Comparison of ENCODE assay signal across 11 mouse cellular contexts in the genomic region with DNA sequence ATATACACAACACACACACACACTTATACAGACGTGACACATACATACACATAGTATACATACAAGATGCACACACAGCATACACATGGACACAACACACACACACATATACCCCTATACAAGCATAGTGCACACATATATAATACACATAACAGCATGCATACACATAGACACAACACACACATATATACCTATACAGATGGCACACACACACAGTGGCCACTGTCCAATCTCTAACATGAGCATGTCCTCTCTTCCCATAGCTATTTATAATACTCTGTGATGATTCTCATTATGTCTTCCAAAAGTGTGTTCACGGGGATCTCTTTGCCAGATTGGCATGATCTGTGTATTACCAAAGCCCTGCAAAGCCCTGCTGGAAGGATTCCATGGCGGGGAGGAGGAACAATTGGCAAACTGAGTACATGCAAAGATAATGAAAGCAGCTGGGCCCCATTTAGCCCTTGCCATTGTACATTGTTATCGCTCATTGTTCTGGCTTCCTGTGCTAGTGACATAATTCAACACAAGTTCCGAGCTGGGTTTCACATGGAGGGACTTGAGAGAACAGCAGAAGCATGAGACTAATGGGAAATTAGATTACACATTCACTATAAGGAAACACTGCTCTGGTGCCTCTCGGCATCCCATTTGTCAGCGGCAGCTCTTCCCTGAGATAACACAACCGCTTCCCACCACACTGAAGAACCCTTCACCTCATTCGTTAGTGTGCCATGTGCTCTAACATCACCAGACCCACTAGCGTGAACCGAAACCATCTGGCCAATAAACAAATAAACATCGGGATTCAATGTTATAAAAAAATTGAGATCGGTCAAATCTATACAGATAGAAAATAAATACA.
DNase-seq lines count a peak whose midpoint lies in the region; ATAC-seq and TF ChIP-seq lines count a peak whose summit lies in the region.
"Had no signal": no experiment of that assay in that cellular context is flagged by ENCODE, and none has a peak within 500 bp of the region (broad histone marks: within the 10 kb centered on the region; RNA-seq: fewer than 3 reads in every experiment).

No protein-coding gene starts in this region.

- WGBS in heart, embryonic 11.5 days (ENCODE audit: insufficient replicate concordance), result 70% methylated on average over 13 of the region's 13 CpGs
- 82% methylated on average over 13 of the region's 13 CpGs for WGBS in midbrain, postnatal 0 days
- 82% methylated on average over 13 of the region's 13 CpGs for WGBS in midbrain, embryonic 11.5 days
- 68% methylated on average over 13 of the region's 13 CpGs for WGBS in hindbrain, postnatal 0 days
- 63% methylated on average over 13 of the region's 13 CpGs for WGBS in stomach, postnatal 0 days

- H3K9ac ChIP-seq in heart, embryonic 11.5 days (ENCODE audit: low read depth, low read length), result no peak overlapping the region
- no peak overlapping the region for H3K9ac ChIP-seq in midbrain, postnatal 0 days (replicated peaks; ENCODE audit: low read length, poor library complexity, severe bottlenecking)
- no peak overlapping the region for H3K9ac ChIP-seq in midbrain, embryonic 11.5 days (ENCODE audit: low read length)
- H3K9ac ChIP-seq in hindbrain, postnatal 0 days (replicated peaks; ENCODE audit: low read length), result no peak overlapping the region
- H3K9ac ChIP-seq in stomach, postnatal 0 days (ENCODE audit: low read length), result no peak overlapping the region
- H3K9ac ChIP-seq: intestine, embryonic 15.5 days; midbrain, embryonic 12.5 days had no signal

- no peak overlapping the region for H3K4me2 ChIP-seq in heart, embryonic 11.5 days
- no peak overlapping the region for H3K4me2 ChIP-seq in midbrain, postnatal 0 days (ENCODE audit: low read depth, low read length, poor library complexity, severe bottlenecking)
- no peak overlapping the region for H3K4me2 ChIP-seq in midbrain, embryonic 11.5 days
- H3K4me2 ChIP-seq in hindbrain, postnatal 0 days (ENCODE audit: low read depth, low read length), result no peak overlapping the region
- H3K4me2 ChIP-seq in stomach, postnatal 0 days (replicated peaks; ENCODE audit: low read depth), result no peak overlapping the region
- H3K4me2 ChIP-seq: intestine, embryonic 15.5 days; midbrain, embryonic 12.5 days had no signal

- no peaks in the 10 kb centered on the region for H3K36me3 ChIP-seq in heart, embryonic 11.5 days (ENCODE audit: control insufficient read depth, insufficient read depth, low read length)
- no peaks in the 10 kb centered on the region for H3K36me3 ChIP-seq in midbrain, postnatal 0 days (ENCODE audit: insufficient read depth, low read length)
- no peaks in the 10 kb centered on the region for H3K36me3 ChIP-seq in midbrain, embryonic 11.5 days (ENCODE audit: control insufficient read depth, insufficient read depth, low read length)
- H3K36me3 ChIP-seq in hindbrain, postnatal 0 days (ENCODE audit: insufficient read depth, low read length), result no peaks in the 10 kb centered on the region
- no peaks in the 10 kb centered on the region for H3K36me3 ChIP-seq in stomach, postnatal 0 days (ENCODE audit: control insufficient read depth, insufficient read depth, low read length)
- H3K36me3 ChIP-seq: intestine, embryonic 15.5 days; midbrain, embryonic 12.5 days had no signal

- no peaks in the 10 kb centered on the region for H3K27me3 ChIP-seq in heart, embryonic 11.5 days (ENCODE audit: control insufficient read depth, insufficient read depth, low read length)
- H3K27me3 ChIP-seq in midbrain, postnatal 0 days (ENCODE audit: insufficient read depth, low read length), result no peaks in the 10 kb centered on the region
- H3K27me3 ChIP-seq in midbrain, embryonic 11.5 days (ENCODE audit: control insufficient read depth, insufficient read depth, low read length), result no peaks in the 10 kb centered on the region
- no peaks in the 10 kb centered on the region for H3K27me3 ChIP-seq in hindbrain, postnatal 0 days (ENCODE audit: insufficient read depth, low read length)
- H3K27me3 ChIP-seq in stomach, postnatal 0 days (ENCODE audit: control insufficient read depth, insufficient read depth, low read length), result no peaks in the 10 kb centered on the region
- H3K27me3 ChIP-seq: intestine, embryonic 15.5 days; midbrain, embryonic 12.5 days had no signal

- H3K4me3 ChIP-seq in heart, embryonic 11.5 days (ENCODE audit: low read depth, low read length), result no peak overlapping the region
- no peak overlapping the region for H3K4me3 ChIP-seq in midbrain, postnatal 0 days (ENCODE audit: low read depth, low read length)
- no peak overlapping the region for H3K4me3 ChIP-seq in midbrain, embryonic 11.5 days (ENCODE audit: low read depth, low read length)
- no peak overlapping the region for H3K4me3 ChIP-seq in hindbrain, postnatal 0 days (ENCODE audit: low read length)
- no peak overlapping the region for H3K4me3 ChIP-seq in stomach, postnatal 0 days (ENCODE audit: low read depth, low read length)
- H3K4me3 ChIP-seq: intestine, embryonic 15.5 days; midbrain, embryonic 12.5 days had no signal

- TF ChIP-seq EP300 in stomach, postnatal 0 days (optimal IDR thresholded peaks at IDR 0.05), result no peak

- no peaks in the 10 kb centered on the region for H3K9me3 ChIP-seq in heart, embryonic 11.5 days (replicated peaks; ENCODE audit: control insufficient read depth, low read length)
- no peaks in the 10 kb centered on the region for H3K9me3 ChIP-seq in midbrain, postnatal 0 days (ENCODE audit: low read length)
- H3K9me3 ChIP-seq in midbrain, embryonic 11.5 days (ENCODE audit: control insufficient read depth, low read length), result no peaks in the 10 kb centered on the region
- H3K9me3 ChIP-seq in hindbrain, postnatal 0 days (ENCODE audit: low read length), result no peaks in the 10 kb centered on the region
- no peaks in the 10 kb centered on the region for H3K9me3 ChIP-seq in stomach, postnatal 0 days (ENCODE audit: control insufficient read depth, low read length)
- H3K9me3 ChIP-seq: intestine, embryonic 15.5 days; midbrain, embryonic 12.5 days had no signal

- peak; percentile 16 for DNase-seq in heart, postnatal 4 days
- peak; percentile 35 for DNase-seq in midbrain, postnatal 0 days (ENCODE audit: low spot score)
- DNase-seq in midbrain, embryonic 11.5 days (ENCODE audit: low spot score, missing footprints), result no peak
- peak; percentile 43 for DNase-seq in hindbrain, postnatal 0 days (ENCODE audit: low spot score)
- peak; percentile 47 for DNase-seq in retina, embryonic 14.5 days (ENCODE audit: low spot score)
- DNase-seq in spleen, adult 18-20 months, result no peak
- DNase-seq in stomach, postnatal 0 days (ENCODE audit: low spot score), result no peak
- DNase-seq: cerebellum, adult 18-20 months had no signal

- H3K27ac ChIP-seq in heart, embryonic 11.5 days (ENCODE audit: low read depth, low read length), result no peak overlapping the region
- H3K27ac ChIP-seq in midbrain, postnatal 0 days (ENCODE audit: low read depth, low read length), result no peak overlapping the region
- no peak overlapping the region for H3K27ac ChIP-seq in midbrain, embryonic 11.5 days (ENCODE audit: low read depth, low read length)
- H3K27ac ChIP-seq in hindbrain, postnatal 0 days, result no peak overlapping the region
- no peak overlapping the region for H3K27ac ChIP-seq in stomach, postnatal 0 days (replicated peaks)
- H3K27ac ChIP-seq: intestine, embryonic 15.5 days; midbrain, embryonic 12.5 days had no signal

- ATAC-seq in heart, embryonic 11.5 days (replicated peaks; ENCODE audit: insufficient number of reproducible peaks, low FRiP score, low TSS enrichment), result no peak
- no peak for ATAC-seq in midbrain, postnatal 0 days (ENCODE audit: low FRiP score)
- no peak for ATAC-seq in midbrain, embryonic 11.5 days (ENCODE audit: low FRiP score)
- peak; percentile 24; the same call in 1 of the 2 replicates for ATAC-seq in hindbrain, postnatal 0 days
- no peak for ATAC-seq in stomach, postnatal 0 days (ENCODE audit: low FRiP score, low TSS enrichment)
- ATAC-seq: intestine, embryonic 15.5 days had no signal

- H3K4me1 ChIP-seq in heart, embryonic 11.5 days (ENCODE audit: control insufficient read depth, insufficient read depth, low read length), result no peaks in the 10 kb centered on the region
- H3K4me1 ChIP-seq in midbrain, postnatal 0 days (ENCODE audit: insufficient read depth, low read length), result no peaks in the 10 kb centered on the region
- no peaks in the 10 kb centered on the region for H3K4me1 ChIP-seq in midbrain, embryonic 11.5 days (ENCODE audit: control insufficient read depth, insufficient read depth, low read length)
- H3K4me1 ChIP-seq in hindbrain, postnatal 0 days (ENCODE audit: insufficient read depth, low read length), result no peaks in the 10 kb centered on the region
- no peaks in the 10 kb centered on the region for H3K4me1 ChIP-seq in stomach, postnatal 0 days (replicated peaks; ENCODE audit: control insufficient read depth, insufficient read depth)
- H3K4me1 ChIP-seq: intestine, embryonic 15.5 days; midbrain, embryonic 12.5 days had no signal

- no peak for TF ChIP-seq CTCF in midbrain, postnatal 0 days (IDR thresholded peaks at IDR 0.05)
- no peak for TF ChIP-seq CTCF in hindbrain, postnatal 0 days (IDR thresholded peaks at IDR 0.05; ENCODE audit: low read depth)
- TF ChIP-seq CTCF in stomach, postnatal 0 days (IDR thresholded peaks at IDR 0.05; ENCODE audit: low read depth), result no peak

Comparison
In these comparisons a context has a peak if more than half of its experiments do, and no peak if none do; other contexts are left out.
1. DNase-seq: peak in heart, postnatal 4 days (single experiment), midbrain, postnatal 0 days (single experiment), hindbrain, postnatal 0 days (single experiment) and retina, embryonic 14.5 days (single experiment); none in midbrain, embryonic 11.5 days (single experiment), spleen, adult 18-20 months (0 of 2) and stomach, postnatal 0 days (single experiment).